Mouse (Mus musculus) ovary, postnatal 14 days (tissue): ENCODE measurements around the gene Tgif1.

Experiments
- DNase-seq: peaks from one replicate; pipeline ENCODE4 v3.0.0; 2022; ENCODE audit warnings: low spot score

The Tgif1 gene

DNA sequence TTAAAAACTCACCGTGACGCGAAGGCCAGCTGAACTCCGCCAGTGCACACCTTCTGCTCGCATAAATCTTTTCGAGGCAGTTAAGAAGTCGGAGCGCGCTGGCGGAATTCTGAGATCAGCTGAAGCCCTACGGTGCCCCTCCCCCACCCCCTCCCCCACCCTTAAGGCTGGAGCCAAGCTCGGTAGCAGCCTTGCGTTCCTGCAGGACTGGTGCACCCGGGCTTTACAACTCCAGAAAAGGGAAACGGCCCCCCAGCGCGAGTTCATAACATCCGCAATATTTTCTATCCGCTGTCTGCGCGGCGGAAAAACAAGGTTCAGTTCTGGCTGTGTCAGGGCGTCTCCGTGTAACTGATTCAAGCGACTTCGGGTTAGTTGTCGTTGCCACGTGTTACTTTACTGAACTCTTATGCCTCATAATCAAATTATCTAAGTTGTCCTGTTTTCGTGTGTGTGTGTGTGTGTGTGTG lies at the start of gene Tgif1:
Gene Tgif1 (minus strand): TSS at position 111 of the 470 bp plus-strand sequence.
- no peak for DNase-seq

DNA sequence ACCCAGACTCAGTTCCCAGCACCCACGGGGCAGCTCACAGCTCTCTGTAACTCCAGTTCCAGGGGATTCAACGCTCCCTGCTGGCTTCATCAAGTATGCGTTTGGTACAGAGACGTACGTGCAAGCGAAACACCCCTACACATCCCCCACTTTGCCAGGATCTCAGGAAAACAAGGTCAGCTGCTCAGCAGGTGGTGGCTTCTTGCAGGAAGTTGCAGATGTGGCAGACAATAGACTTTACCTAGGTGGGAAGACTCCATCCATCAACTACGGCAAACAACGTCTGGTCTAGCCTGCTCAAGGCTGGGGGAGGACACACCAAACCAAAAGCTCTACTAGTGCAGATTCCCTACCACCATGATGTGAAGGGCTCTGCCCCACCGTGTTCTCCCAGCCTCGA lies 47.3 kb upstream of the Tgif1 start:
- DNase-seq = no peak

DNA sequence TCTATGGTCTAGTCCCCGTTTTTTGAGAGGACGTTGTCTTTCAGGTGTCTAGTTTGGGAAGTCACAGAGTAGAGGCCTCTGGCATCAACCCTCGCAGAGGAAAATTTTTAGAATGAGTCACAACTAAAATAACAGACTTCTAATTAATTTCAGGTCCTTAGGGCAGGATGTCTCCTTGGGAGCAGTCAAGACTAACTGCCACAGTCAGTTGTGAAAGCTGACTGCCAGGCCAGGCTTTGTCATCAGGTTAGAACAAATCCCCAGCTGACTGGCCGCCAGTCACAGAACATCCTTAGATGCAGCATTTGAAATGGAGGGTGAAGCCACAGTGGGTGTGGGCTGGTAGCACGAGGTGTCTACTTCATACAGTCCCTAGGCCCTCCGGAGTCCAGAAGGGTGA lies 46.3 kb upstream of the Tgif1 start:
- DNase-seq = no peak

DNA sequence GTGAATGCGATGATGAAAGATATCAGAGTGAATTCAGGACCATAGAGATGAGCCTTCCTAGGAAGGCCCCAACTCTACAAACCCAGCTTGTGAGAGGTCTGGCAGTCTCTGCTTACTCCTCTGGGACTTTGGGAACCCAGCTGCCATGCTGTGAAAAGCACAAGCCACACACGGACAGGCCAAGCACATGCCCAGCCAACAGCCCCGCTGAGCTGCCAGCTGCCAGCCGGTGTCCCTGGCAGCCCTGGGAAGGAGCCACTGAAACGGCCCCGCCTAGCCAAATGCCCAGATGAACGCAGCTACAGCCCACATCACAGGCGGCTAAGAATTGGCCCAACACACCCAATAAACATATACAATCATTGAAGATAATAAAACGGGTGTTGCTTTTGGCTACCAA lies 41.5 kb upstream of the Tgif1 start:
- DNase-seq = no peak

DNA sequence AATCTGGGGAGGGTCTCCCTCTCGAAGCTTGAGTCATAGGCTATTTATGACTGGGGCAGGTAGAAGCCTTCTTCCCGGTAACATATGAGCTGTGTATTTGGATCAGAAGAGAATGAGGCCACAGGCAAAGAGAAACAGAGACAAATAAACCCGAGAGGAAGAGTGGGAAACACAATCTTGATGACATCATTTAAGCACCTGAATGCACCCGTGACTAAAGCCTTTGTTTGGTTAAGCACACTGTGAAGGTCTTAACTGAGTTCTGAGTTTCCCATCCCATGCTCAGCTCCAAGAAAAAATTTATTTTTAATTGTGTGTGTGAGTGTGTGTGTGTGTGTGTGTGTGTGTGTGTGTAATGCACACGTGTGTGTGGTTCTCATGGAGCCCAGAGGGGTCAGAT lies 39.8 kb upstream of the Tgif1 start:
- no peak for DNase-seq

DNA sequence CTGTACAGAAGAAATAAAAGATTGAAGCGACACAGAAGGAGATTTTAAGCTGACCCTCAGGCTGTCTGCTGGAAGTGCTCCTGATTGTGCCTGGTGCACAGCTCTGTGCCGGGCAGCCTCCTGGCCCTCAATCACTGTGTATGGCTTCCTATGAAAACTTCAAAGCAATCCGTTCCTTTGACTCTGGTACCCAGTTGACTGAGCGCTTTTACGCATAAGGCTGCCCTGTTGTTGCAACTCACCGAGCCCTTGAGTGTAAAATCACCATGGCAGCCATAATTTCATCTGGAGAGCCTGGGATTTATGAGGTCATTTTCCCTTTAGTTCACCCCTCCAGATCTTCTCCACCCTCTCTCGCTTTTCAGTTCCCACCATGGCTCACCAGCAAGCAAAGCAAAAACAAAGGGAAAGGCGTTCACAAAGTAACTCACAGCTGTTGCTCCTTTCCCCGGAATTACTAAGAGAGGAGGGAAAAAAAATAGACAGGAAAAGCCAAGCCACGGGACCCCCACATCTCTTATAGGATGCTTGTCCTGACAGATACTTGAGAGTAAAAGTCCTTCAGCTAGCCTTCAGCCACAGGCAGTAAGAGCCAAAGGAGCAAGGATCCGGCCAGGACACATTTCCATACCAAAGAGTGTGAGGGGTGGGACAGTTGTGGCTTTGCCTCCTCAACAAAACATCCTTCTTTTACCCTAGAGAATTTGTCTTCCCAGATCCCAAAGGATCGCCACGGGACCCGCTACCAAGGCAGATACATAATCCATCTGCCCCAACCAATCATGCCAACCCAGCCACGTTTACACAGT lies 39.1 kb upstream of the Tgif1 start:
- DNase-seq = no peak

DNA sequence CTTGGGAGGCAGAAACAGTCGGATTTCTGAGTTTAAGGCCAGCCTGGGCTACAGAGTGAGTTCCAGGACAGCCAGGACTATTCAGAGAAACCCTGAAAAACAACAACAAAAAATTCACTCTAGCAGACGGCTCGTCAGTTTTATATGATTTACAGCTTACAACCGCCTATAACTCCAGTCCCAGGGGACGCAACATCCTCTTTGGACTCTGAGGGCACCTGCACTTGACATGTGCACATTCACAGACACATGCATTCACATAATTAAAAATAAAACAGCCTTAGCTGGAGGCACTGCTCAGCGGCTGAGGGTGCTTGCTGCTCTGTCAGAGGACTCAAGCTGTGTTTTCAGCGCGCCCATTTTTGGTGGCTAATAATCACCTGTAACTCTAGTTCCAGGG lies 37.2 kb upstream of the Tgif1 start:
- DNase-seq = no peak

DNA sequence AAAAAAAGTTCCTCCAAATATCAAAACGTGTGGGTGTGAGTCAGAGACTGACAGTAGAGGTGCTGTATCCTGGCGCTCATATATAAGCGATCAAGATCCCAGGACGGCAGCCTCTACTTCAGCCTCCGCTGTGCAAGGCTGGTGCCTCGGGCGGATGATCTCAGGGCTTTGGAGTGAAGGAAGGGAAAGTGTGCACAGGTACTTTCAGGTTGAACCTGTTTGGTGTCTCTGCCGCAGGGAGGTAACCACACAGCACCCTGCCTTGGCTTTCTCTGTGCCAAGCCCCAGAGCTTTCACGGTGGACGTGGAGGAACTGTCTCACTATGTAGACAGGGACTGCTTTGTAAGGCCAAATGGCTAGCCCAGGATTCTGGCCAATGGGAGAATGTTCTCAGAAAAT lies 35.3 kb upstream of the Tgif1 start:
- no peak for DNase-seq

DNA sequence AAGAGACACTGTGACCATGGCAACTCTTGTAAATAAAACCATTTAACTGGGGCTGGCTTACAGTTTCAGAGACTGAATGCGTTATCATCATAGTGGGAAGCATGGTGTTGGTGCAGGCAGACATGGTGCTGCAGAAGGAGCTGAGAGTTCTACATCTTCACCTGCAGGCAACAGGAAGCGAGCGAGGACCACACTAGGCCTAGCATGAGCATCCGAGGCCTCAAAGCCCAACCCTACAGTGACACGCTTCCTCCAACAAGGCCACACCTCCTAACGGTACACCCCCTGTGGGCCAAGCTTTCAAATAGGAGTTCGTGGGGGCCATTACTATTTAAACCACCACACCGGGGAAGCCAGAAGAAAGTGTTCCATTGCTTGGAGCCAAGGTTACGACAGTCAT lies 34.5 kb upstream of the Tgif1 start:
- DNase-seq = no peak

DNA sequence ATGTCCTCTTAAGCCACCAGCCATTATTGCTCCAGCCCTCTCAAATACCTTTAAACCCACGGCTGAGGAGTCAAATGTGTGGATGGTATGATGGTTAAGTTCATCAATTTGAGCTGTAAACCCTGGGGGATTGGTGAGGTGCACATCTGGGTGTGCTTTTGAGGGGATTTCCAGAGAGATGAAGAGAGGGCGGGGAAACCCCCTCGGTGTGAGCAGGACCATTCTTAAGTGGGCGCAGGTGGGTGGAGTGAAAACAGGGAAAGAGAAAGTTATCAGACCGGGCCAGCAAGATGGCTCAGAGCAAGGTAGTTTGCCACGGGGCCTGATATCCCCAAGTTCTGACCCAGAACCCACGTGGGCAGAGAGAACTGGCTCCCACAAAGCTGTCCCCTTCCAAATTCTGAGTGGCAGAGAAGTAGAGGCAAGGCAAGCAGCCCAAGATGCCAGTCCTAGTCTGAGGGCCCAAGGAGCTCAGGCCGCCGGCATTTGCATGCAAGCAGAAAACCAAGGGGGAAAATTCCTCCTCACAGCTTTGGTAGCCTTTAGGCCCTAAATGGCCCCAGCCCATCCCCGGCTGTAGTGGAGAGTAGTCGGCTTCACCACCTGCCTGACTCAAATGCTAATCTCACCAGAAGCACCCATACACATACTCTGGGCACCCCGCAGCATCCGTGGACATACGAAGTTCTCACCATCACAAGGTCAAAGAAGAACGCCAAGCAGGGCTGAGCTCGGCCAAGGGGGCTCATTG lies 33.5 kb upstream of the Tgif1 start:
- DNase-seq = no peak

DNA sequence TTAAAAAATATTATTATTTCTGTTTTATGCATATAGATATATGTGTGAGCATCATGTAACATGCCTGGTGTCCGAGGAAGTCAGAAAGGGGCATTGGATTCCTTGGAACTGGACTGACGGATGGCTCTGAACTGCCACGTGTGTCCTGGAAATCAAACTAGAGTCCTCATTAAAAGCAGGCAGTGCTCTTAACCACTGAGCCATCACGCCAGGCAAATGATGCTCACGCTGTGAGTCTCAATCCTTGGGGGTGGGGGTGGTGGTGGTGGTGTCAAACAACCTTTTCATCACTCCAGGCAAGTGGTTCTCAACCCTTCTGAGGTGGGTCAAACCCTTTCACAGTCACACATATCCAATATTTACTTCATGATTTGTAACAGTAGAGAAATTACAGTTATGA lies 32.5 kb upstream of the Tgif1 start:
- DNase-seq = no peak

DNA sequence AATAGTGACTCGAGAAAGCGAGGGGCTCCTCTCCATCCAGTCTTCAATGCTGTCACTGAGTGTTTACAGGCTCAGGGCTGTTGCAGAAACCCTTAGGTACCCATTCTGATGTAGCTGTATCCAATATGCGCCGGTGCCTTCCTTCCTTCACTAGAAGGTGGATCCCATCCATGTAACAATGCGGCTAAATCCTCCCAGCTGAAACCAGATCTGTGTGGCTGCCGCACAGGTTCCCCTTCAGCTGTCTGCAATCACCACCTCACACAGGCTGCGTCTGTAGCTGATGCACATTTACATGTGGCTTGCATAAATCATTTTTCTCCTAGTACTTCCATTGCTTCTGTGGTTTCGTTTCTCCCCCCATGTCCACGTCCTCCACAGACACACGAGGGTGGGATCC lies 28.6 kb upstream of the Tgif1 start:
- no peak for DNase-seq

DNA sequence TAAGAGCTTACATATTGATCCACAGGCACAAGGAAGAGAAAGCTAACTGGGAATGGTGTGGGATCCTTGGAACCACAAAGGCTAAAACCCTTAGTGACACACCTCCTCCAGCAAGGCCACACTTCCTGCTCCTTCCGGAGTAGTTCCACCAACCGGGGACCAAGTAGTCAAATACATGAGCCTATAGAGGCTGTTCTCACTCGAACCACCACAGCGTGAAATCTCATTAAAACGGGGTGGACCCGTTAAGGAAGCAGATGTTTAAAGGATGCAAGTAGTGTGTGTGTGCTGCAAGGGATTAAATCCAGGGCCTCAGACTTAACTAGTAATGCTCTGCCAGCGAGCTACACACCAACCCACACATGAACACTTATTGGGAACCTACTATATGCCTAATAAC lies 27.8 kb upstream of the Tgif1 start:
- DNase-seq = no peak

DNA sequence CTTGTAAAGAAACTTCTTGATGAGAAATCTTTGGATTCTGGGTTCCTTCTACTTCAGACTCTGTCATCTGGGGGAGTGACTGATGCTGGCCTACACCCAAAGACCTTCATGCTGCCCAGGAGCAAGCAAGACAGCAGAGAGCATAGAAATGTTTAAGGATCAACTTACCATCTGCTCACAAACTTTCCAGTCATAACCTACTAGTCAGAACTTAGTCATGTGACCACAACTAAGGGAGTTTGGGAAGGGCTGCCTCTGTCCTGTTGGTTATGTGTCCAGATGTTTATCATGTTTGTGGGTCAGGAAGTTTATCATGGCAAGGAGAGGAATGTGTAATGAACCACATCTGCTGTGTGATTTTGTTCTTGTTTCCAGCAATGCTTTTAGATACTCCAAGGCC lies 24.9 kb upstream of the Tgif1 start:
- DNase-seq = no peak

DNA sequence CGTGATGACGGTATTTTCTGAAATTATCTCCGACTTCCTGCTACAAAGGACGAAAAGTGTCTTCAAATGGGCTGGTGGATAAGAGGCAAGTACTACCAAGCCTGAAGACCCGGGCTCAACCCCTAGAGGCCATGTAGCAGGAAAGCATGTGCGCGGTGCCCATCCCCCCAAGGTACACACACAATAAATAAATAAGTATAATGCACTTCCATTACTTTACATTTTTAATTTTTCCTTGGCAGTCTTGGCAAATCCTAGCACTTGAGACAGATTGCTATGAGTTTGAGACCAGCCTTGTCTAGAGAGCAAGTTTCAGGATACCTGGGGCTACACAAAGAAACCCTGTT lies 20.4 kb upstream of the Tgif1 start:
- DNase-seq = no peak

DNA sequence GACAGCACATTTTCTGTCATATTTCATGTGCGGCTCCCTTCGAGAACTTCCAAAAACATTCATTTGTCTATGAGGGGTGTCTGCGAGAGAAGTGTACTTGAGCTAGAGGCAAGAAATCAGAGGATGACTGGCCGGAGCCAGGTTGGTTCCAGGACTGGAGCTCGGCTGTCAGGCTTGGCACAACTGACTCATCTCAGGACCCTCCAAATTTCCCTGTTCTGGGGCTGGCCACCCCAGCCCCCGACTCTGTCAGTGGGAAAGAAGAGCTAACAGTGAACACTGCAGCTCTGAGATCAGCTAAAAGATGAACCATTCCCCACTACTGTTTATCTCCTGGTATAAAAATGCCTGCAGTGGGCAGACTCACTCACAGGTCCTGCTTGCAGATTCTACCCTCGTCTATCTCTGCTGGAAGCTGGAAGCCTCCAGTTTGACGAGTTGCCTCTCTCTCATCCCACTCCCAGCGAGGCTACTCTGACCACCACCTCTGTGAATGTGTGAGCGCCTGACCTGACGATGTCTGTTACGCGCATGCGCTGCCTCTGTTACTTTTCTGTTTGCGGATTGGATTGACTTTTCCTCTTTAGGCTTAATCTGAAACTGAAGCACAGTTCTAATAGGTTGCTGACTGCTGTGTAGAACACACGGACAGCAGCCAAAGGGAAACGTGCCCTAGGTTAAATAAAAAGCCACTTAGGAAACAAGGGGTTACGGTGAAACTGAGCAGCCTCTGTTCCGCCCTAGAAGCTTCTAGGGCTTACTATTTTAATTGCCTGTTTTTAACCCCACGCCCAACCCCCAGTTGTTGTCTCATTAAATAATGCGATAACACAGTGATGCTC lies 19.8 kb upstream of the Tgif1 start:
- DNase-seq = no peak

DNA sequence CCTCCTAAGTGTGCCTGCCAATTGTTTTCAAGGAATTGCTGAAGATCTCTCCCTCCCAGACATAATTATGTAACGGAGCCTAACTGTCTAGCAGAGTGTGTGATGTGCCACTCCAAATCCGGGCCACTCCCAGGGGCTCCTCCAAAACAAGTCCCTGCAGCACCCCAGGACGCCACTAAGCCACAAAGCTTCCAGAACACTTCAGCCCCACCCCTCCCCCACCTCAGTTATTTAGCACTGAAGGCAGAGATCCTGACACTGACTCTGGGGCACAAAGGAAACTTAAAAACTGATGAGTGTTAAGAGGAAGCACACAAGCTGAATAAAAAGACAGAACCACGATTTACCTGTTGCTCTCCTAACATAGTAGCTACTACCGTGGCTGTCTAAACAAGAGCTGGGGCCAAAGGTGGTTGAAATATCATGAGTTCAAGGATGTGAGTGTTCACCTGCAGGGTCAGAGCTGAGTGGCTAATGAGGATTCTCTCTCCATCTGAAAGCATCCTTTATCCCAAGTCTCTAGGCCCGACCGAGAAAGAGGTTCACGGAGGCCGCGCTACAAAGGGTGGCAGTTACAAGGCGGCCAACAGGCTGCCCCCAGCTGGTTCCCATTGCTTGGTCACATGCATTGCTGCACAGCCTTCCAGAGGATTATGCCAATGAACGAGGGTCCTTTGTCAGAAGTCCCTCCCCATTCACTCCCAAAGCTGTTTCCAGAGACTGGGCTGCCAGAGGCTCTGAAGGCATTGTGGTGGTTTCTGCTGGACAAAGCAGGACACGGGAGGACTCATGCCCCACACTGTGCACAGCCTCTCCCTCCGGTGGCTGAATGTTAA lies 19.0 kb upstream of the Tgif1 start:
- no peak for DNase-seq

DNA sequence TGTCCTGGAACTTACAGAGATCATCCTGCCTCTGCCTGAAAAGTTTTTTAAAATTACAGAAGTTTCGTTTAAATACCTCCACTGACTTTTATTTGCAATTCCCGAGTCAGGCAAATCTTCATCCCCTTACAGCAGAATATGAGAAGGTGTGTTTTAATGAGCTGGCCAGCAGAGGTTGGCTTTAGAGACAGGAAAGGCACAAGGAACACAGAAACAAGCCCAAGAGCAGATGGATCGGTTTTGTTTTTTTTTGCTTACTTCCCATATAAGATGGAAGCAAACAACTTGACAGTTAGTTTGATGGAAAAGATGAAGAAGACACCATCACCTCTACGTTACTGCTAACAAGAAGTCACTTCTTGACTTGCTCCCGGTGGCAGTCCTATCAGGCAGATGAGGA lies 18.3 kb upstream of the Tgif1 start:
- DNase-seq = no peak

DNA sequence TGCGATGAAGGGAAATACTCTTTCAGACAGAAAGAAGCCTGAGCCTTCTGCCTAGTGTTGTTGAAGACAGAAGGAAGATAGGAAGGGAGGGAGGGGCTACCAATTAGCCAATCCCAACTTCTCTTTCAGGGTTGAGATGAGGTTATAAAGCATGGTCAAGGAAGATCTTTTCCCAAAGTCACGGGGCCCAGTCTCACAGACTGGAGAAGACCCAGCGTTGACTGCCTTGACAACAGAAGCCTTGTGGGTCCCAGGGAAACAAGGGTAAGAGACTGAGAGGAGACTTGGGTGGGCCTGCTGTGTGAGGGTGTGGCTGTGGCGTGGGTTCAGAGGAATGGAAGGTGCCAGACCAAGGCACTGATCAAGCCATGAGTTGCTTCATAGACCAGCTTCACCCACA lies 17.2 kb upstream of the Tgif1 start:
- DNase-seq = no peak

DNA sequence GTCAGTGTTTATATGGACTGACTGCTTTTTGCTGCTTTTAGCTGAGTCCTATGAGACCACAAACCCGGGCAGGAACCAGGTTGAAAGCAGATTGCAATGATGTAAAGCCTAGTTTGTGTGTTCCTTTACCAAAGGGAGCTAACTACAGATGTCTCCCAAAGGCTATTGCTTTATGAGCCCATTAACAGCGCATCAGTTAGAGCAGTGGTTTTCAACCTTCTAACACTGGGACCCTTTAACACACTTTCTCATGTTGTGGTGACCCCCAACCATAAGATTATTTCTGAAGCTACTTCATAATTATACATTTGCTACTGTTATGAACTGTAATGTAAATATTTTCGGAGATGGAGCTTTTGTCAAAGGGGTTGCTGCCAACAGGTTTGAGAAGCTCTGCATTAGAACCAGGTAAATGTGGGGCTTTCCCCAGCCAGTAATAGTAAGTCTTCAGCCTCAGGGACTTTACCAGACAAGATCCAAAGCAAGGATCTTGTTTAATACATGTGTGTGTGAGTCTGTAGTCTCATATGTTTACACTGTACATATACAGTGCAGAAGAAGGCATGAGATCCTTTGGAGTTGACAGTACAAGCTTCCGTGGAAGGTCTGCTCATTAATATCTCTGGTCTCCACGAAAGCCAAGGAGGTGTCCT lies 15.4 kb upstream of the Tgif1 start:
- no peak for DNase-seq

DNA sequence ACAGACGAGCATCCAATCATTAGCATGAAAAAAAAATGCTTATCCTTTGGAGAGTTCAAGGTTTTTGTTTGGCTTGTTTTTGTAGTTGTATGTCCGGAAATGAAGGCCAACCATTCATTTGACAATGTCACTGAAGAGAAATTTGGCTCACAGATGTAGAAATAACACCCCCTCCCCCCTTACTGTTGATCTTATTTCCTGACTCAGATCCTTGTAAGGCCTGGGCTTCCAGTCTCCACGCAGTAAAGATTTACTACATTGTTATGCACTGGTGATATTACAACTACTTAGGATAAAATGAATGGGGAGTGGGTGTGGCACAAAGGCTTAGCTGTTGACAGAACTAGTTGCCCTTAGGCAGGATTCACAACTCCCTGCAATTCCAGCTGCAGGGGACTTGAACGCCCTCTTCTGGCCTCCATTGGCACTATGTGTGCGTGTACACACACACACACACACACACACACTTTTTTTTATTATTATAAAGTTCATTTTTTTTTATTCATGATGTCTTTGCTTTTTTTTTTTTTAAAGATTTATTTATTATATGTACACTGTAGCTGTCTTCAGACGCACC lies 13.3 kb upstream of the Tgif1 start:
- DNase-seq = no peak
